In the genomic region with DNA sequence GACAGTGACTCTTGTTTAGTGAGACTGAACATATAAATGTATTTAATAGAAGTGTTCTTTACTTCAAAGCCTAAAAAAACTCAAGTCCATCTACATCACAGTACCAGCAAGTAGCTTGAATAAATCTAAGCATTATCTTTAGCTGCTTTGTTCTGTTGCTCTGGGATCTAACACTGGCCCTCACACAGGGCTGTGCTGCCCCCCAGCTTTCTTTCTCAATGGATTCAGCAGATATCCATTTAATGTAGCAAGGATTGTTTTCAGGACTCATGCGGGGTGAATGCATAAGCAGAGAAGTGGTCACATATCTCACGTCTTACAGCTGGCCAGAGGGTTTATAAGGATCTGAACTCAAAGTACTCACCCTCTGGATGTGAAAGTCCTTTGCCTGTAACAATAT, we compare ENCODE assay signal across 17 mouse cellular contexts.
"Had no signal": no experiment of that assay in that cellular context is flagged by ENCODE, and none has a peak within 500 bp of the region (broad histone marks: within the 10 kb centered on the region; RNA-seq: fewer than 3 reads in every experiment).

No protein-coding gene starts in this region.

- H3K4me2 ChIP-seq: kidney, embryonic 15.5 days; limb, embryonic 12.5 days; limb, embryonic 15.5 days; liver, embryonic 11.5 days; lung, embryonic 14.5 days had no signal

- ATAC-seq: liver, postnatal 0 days; lung, postnatal 0 days; midbrain, embryonic 16.5 days had no signal

- H3K27me3 ChIP-seq: kidney, embryonic 15.5 days; limb, embryonic 12.5 days; limb, embryonic 15.5 days; megakaryocyte, embryonic 14.5 days had no signal

- H3K36me3 ChIP-seq: kidney, embryonic 15.5 days; limb, embryonic 12.5 days; limb, embryonic 15.5 days; midbrain, embryonic 10.5 days had no signal

- H3K4me1 ChIP-seq: kidney, embryonic 15.5 days; limb, embryonic 12.5 days; limb, embryonic 15.5 days; megakaryocyte, embryonic 14.5 days had no signal

- H3K9ac ChIP-seq: kidney, embryonic 15.5 days; limb, embryonic 12.5 days; limb, embryonic 15.5 days; liver, embryonic 14.5 days; liver, postnatal 0 days; lung, embryonic 14.5 days had no signal

- H3K4me3 ChIP-seq: kidney, embryonic 15.5 days; limb, embryonic 12.5 days; limb, embryonic 15.5 days; megakaryocyte, embryonic 14.5 days; midbrain, embryonic 10.5 days had no signal

- H3K9me3 ChIP-seq: kidney, embryonic 15.5 days; limb, embryonic 12.5 days; limb, embryonic 15.5 days; megakaryocyte, embryonic 14.5 days; midbrain, embryonic 10.5 days had no signal

- DNase-seq: kidney, postnatal 10 days; kidney, postnatal 4 days; left cerebral cortex, postnatal 4 days; liver, postnatal 0 days; lung, embryonic 14.5 days; thymus, adult 2 months; thymus, postnatal 14 days; thymus, postnatal 4 days had no signal

- H3K27ac ChIP-seq: kidney, embryonic 15.5 days; limb, embryonic 12.5 days; limb, embryonic 15.5 days; liver, embryonic 14.5 days had no signal
